Mouse (Mus musculus) layer of hippocampus, adult 2 months (tissue): ENCODE measurements around the gene Cnga1. TPM values are rescaled to one million over a fixed set of nuclear protein-coding genes. Genes with fewer than 3 reads are reported as not detected.
"Not testable (repeated sequence)": the region's sequence is repeated elsewhere in the genome, so short reads cannot be mapped to it uniquely, and the experiment has no call there.

Experiments used
- DNase-seq, 2 experiments: peaks; one replicate each; pipeline ENCODE4 v3.0.0; 2022; ENCODE audit warnings: low spot score in 2 of 2
- H3K27ac ChIP-seq: fragments of 200-600 bp; 2 replicates; pipeline ENCODE4 v1.8.1; 2022
- H3K4me3 ChIP-seq: fragments of 200-600 bp; 2 replicates; pipeline ENCODE4 v1.8.1; 2022; ENCODE audit warnings: mild to moderate bottlenecking
- CTCF ChIP-seq: fragments of 200-600 bp; conservative IDR thresholded peaks from 2 replicates; pipeline ENCODE4 v1.8.1; 2022; ENCODE audit warnings: antibody characterized with exemption, mild to moderate bottlenecking, moderate library complexity
- total RNA-seq, 2 experiments: library from RNA; stranded (reverse); gene quantifications; 2 replicates each; pipeline ENCODE4 v1.2.3; 2021

Cnga1 gene
- total RNA-seq, 2 experiments from 2014 or later, result not detected

- TF ChIP-seq CTCF, result no peak
- no peak overlapping the region for H3K4me3 ChIP-seq
- H3K27ac ChIP-seq, result no peak overlapping the region
- DNase-seq, result no peak
Observed at GRCm38 (mm10) chr5:72617413-72617812, 26.7 kb downstream of the Cnga1 start.

- Histone ChIP-seq H3K4me3 (no peak overlapping the region), H3K27ac (no peak overlapping the region)
- DNase-seq, result no peak
- TF ChIP-seq CTCF, result no peak
Observed at GRCm38 (mm10) chr5:72603138-72603537, 40.9 kb downstream of the Cnga1 start.

GRCm38 (mm10) chr5:72601006-72601405 is 43.1 kb downstream of the Cnga1 start:
- DNase-seq, result peak in 1 of 2 experiments; percentile 25
- no peak overlapping the region for H3K4me3 ChIP-seq
- peak; percentile 69 for TF ChIP-seq CTCF
- no peak overlapping the region for H3K27ac ChIP-seq

- no peak for DNase-seq
- TF ChIP-seq CTCF, result no peak
- Histone ChIP-seq H3K27ac (no peak within 1 kb of the TSS), H3K4me3 (peak within 1 kb of the TSS; percentile 11; the same call in 1 of the 2 replicates)
Observed at GRCm38 (mm10) chr5:72587192-72587681, 56.8 kb downstream of the Cnga1 start, which contains the start of gene Gm5868. Gene Gm5868 (minus strand): TSS chr5:72587551.

- not testable (repeated sequence) for H3K27ac ChIP-seq, DNase-seq, H3K4me3 ChIP-seq
Observed at GRCm38 (mm10) chr5:72586667-72587191, 57.3 kb downstream of the Cnga1 start.

- not testable (repeated sequence) for H3K4me3 ChIP-seq, DNase-seq, H3K27ac ChIP-seq
- TF ChIP-seq CTCF, result peak; percentile 54
Observed at GRCm38 (mm10) chr5:72586122-72586521, 58.0 kb downstream of the Cnga1 start.

- not testable (repeated sequence) for DNase-seq, H3K27ac ChIP-seq
- H3K4me3 ChIP-seq, result peak within 1 kb of the TSS; percentile 30; the same call in 1 of the 2 replicates
Observed at GRCm38 (mm10) chr5:72580970-72581332, 63.1 kb downstream of the Cnga1 start, which contains the start of gene Zar1. Gene Zar1 (minus strand): TSS chr5:72581254.

GRCm38 (mm10) chr5:72580088-72580969 is 63.7 kb downstream of the Cnga1 start:
- DNase-seq, H3K27ac ChIP-seq: not testable (repeated sequence)
- peak overlapping the region; percentile 30; the same call in 1 of the 2 replicates for H3K4me3 ChIP-seq

GRCm38 (mm10) chr5:72579599-72579998 is 64.5 kb downstream of the Cnga1 start:
- not testable (repeated sequence) for DNase-seq, H3K27ac ChIP-seq, H3K4me3 ChIP-seq

GRCm38 (mm10) chr5:72565621-72566020 is 78.5 kb downstream of the Cnga1 start:
- Histone ChIP-seq H3K27ac (no peak overlapping the region), H3K4me3 (no peak overlapping the region)
- TF ChIP-seq CTCF, result no peak
- no peak for DNase-seq

- not testable (repeated sequence) for DNase-seq, H3K27ac ChIP-seq, H3K4me3 ChIP-seq
Observed at GRCm38 (mm10) chr5:72563183-72563582, 80.9 kb downstream of the Cnga1 start.

- TF ChIP-seq CTCF, result no peak
- Histone ChIP-seq H3K4me3 (no peak overlapping the region), H3K27ac (no peak overlapping the region)
- no peak for DNase-seq
Observed at GRCm38 (mm10) chr5:72560976-72561628, 83.0 kb downstream of the Cnga1 start.

GRCm38 (mm10) chr5:72559544-72560049 is 84.5 kb downstream of the Cnga1 start, which contains the start of gene Nfxl1:
Gene Nfxl1 (minus strand): TSS chr5:72559684.
- Histone ChIP-seq H3K4me3 (peak within 1 kb of the TSS; percentile 76), H3K27ac (peak within 1 kb of the TSS; percentile 85)
- DNase-seq, result peak; percentile 97
- TF ChIP-seq CTCF, result no peak
